Mouse (Mus musculus) embryo, embryonic 10.5 days (tissue): Measurements from ENCODE around the gene Galnt12.

ENCODE experiments used
- DNase-seq: peaks from one replicate; pipeline ENCODE4 v3.0.0-alpha.2; 2015; ENCODE audit warnings: low spot score

Galnt12 gene

DNA sequence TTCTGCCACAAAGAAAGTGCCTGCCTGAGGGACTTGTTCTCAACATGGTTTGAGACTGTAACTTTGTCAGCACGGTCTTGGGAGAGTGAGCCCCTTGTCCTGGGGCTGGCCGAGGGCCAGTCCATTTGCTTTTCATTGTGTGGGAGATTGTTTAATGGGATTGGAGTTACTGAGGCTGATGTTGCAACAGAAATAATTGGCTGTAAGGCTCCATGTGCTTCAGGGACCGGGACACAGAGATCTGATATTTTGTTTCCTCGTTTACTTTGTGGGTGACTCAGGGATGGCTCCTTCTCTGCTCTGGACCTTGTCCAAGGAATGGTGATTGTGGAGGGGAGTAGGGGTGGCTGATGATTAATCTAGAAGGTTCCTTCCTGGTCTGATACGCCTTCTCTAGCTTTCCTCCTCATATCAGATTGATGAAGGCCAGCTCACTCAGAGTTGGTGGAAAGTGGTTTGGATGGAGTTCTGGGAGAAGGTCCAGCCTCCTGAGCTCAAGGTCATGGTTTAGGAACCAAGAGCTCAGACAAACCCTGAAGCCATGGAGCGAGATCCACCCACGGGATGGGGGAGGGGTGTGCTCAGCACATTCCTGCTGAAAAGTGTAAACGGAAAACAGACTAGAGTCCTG is 60.0 kb downstream of the Galnt12 start:
- DNase-seq = no peak

DNA sequence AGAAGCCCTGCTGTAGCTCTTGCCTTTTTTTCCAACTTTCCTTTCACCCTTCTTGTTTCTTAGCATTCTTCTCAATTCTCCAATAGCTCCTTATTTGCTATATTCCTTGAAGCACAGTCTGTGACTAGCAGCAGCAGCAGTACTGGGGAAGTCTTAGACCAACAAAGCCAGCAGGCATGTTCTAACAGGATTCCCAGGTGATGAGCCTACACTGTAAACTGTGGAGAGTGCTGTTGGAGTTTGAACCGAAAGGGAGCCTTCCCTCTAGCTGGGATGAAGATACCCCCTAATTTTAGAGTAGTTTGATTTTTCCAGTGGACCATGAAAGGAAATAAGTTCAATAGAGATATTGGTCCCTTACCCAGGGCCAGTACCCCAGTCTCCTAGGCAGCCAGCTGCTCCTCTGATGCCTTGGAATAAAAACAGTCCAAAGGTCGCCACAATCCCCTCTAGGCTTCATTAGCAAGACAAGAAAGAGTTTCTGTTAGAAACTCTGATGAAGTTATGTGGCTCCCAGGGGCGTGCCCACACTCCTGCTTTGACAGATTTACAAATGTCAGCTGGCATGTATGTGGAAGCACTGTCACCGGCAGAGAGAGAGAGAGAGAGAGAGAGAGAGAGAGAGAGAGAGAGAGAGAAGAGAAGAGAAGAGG is 69.5 kb downstream of the Galnt12 start:
- DNase-seq = peak; percentile 72

DNA sequence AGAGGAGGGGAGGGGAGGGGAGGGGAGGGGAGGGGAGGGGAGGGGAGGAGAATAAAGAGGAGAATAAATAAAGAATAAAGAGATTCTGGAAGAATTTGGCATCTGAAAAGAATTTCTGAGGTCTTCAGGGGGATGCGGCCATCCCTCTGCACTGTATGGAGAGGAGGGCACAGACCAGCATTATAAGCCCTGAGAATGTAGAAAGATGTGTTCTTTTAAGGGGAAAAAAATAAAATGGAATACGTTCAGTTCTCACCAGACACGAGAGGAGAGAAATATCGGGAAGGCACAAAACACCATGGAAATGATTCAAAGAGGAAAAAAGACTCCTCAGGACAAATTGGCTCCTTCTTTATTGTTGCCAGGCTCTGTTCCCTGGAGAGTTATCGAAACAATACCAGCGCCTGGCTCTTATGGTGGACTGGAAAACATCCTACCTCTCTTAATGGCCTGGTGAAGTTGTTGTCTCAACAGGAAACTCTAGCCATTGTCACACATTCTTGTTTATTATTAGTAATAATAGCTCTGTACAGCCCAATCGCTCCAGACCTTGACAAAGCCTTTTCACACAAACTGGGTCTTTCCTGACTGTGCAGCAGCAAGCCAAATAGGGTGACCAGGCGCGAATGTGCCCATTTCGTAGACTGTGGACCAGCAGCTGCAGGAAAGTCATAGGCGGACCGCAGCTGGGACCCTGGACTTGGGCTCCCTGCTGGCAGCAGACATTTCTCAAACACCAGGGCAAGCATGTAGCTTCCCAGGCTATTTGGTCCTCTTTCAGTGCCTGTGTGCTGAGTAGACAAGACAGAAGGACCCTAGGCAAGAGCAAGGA is 70.3 kb downstream of the Galnt12 start:
- DNase-seq = no peak

DNA sequence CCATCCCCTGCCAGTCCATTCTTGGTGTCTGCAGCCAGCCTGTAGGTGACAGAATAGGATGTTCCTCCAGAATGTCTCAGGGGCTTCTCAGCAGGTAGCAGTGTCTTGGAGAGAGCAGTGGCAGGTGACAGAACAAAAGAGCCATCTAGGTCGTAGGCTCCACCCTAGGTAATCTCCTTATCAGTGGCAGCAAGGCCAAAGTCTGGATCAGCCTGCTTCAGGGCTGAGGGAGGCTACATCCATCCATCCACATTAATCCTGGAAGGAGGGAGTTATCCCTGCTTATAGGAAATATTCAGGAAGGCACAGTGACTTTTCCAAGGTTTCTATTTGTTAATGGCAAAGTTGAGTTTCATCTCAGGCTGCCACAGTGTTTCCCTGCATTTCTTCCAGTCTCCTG is 80.6 kb downstream of the Galnt12 start:
- DNase-seq = no peak
